Comparison of ENCODE assay signal across 12 mouse cellular contexts in the genomic region with DNA sequence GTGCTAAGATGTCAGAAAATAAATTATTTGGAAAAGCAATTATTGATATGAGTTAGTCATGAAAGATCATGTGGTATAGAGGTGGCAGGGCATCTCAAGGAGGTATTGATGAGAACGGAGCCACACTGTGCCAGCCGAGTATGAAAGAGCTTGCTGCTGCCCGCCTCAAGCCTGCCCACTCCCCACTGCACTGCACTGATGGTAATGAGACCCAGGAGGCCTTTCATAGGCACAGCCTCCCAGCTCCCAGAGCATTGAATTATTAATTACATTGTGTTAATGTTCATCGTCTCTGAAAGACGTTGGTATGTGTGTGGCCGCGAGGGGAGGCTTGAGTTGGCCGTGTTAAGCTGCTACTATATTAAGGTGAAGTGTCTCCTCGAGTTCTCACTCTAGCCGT. TPM values are rescaled to one million over a fixed set of nuclear protein-coding genes. Genes with fewer than 3 reads are reported as not detected.
A peak's percentile ranks its signal among the peaks of the same experiment; 100 is the strongest.
DNase-seq lines count a peak whose midpoint lies in the region; ATAC-seq and TF ChIP-seq lines count a peak whose summit lies in the region.
"Had no signal": no experiment of that assay in that cellular context is flagged by ENCODE, and none has a peak within 500 bp of the region (broad histone marks: within the 10 kb centered on the region; RNA-seq: fewer than 3 reads in every experiment).

No protein-coding gene starts in this region.

- no peaks in the 10 kb centered on the region for H3K36me3 ChIP-seq in intestine, embryonic 16.5 days (ENCODE audit: control insufficient read depth, insufficient read depth, low read length)
- no peaks in the 10 kb centered on the region for H3K36me3 ChIP-seq in intestine, postnatal 0 days (ENCODE audit: control insufficient read depth, insufficient read depth)
- H3K36me3 ChIP-seq in forebrain, embryonic 13.5 days (ENCODE audit: poor library complexity, severe bottlenecking): no peaks in the 10 kb centered on the region
- H3K36me3 ChIP-seq in hindbrain, embryonic 16.5 days (ENCODE audit: control insufficient read depth, insufficient read depth, low read length): no peaks in the 10 kb centered on the region
- no peaks in the 10 kb centered on the region for H3K36me3 ChIP-seq in neural tube, embryonic 15.5 days
- H3K36me3 ChIP-seq: kidney, embryonic 15.5 days had no signal

- no peak overlapping the region for H3K9ac ChIP-seq in intestine, embryonic 16.5 days (ENCODE audit: low read depth, low read length)
- no peak overlapping the region for H3K9ac ChIP-seq in intestine, postnatal 0 days (ENCODE audit: low read depth, low read length)
- no peak overlapping the region for H3K9ac ChIP-seq in forebrain, embryonic 13.5 days
- H3K9ac ChIP-seq in hindbrain, embryonic 16.5 days (ENCODE audit: low read depth, low read length): peak overlapping the region; percentile 2; the same call in 1 of the 2 replicates
- 0 out of 2 replicates have a peak overlapping the region, but pooled peaks have one; percentile 11 for H3K9ac ChIP-seq in neural tube, embryonic 15.5 days (replicated peaks)
- H3K9ac ChIP-seq: kidney, embryonic 15.5 days had no signal

- 63% methylated on average over 10 of the region's 10 CpGs for WGBS in intestine, embryonic 16.5 days
- 77% methylated on average over 10 of the region's 10 CpGs for WGBS in intestine, postnatal 0 days
- 25% methylated on average over 10 of the region's 10 CpGs for WGBS in forebrain, embryonic 13.5 days
- WGBS in hindbrain, embryonic 16.5 days: 27% methylated on average over 10 of the region's 10 CpGs
- WGBS in neural tube, embryonic 15.5 days: 21% methylated on average over 10 of the region's 10 CpGs

- no peaks in the 10 kb centered on the region for H3K27me3 ChIP-seq in intestine, embryonic 16.5 days (replicated peaks; ENCODE audit: control insufficient read depth, insufficient read depth, low read length)
- no peaks in the 10 kb centered on the region for H3K27me3 ChIP-seq in intestine, postnatal 0 days (replicated peaks; ENCODE audit: control insufficient read depth, insufficient read depth, low read length)
- H3K27me3 ChIP-seq in forebrain, embryonic 13.5 days: peaks cover 4% of the 10 kb centered on the region
- no peaks in the 10 kb centered on the region for H3K27me3 ChIP-seq in hindbrain, embryonic 16.5 days (replicated peaks; ENCODE audit: control insufficient read depth, insufficient read depth, low read length)
- H3K27me3 ChIP-seq in neural tube, embryonic 15.5 days (replicated peaks): no peaks in the 10 kb centered on the region
- H3K27me3 ChIP-seq: kidney, embryonic 15.5 days had no signal

- no peaks in the 10 kb centered on the region for H3K9me3 ChIP-seq in intestine, embryonic 16.5 days (ENCODE audit: control insufficient read depth, low read length)
- H3K9me3 ChIP-seq in intestine, postnatal 0 days (ENCODE audit: control insufficient read depth): no peaks in the 10 kb centered on the region
- H3K9me3 ChIP-seq in forebrain, embryonic 13.5 days (replicated peaks): no peaks in the 10 kb centered on the region
- H3K9me3 ChIP-seq in hindbrain, embryonic 16.5 days (ENCODE audit: control insufficient read depth, low read length): no peaks in the 10 kb centered on the region
- H3K9me3 ChIP-seq in neural tube, embryonic 15.5 days (replicated peaks): no peaks in the 10 kb centered on the region
- H3K9me3 ChIP-seq: kidney, embryonic 15.5 days had no signal

- intact Hi-C loops in left cerebral cortex, postnatal 36 days (cut with DNase I): no loop called here

- no peak for TF ChIP-seq CTCF in intestine, postnatal 0 days (IDR thresholded peaks at IDR 0.05; ENCODE audit: low read depth)

- H3K4me1 ChIP-seq in intestine, embryonic 16.5 days (ENCODE audit: control insufficient read depth, insufficient read depth, low read length): peaks cover 24% of the 10 kb centered on the region; the same call in 1 of the 2 replicates
- H3K4me1 ChIP-seq in intestine, postnatal 0 days (replicated peaks; ENCODE audit: control insufficient read depth, insufficient read depth, low read length): peaks cover 11% of the 10 kb centered on the region; the same call in 1 of the 2 replicates
- H3K4me1 ChIP-seq in forebrain, embryonic 13.5 days: peaks cover 39% of the 10 kb centered on the region
- H3K4me1 ChIP-seq in hindbrain, embryonic 16.5 days (ENCODE audit: control insufficient read depth, insufficient read depth, low read depth, low read length): peaks cover 17% of the 10 kb centered on the region
- peaks cover 35% of the 10 kb centered on the region for H3K4me1 ChIP-seq in neural tube, embryonic 15.5 days

- no peak for ATAC-seq in intestine, embryonic 16.5 days
- ATAC-seq in intestine, postnatal 0 days: no peak
- ATAC-seq in forebrain, embryonic 13.5 days: peak; percentile 80
- peak; percentile 74 for ATAC-seq in hindbrain, embryonic 16.5 days
- peak; percentile 73 for ATAC-seq in neural tube, embryonic 15.5 days (ENCODE audit: low FRiP score)

- H3K4me3 ChIP-seq in intestine, embryonic 16.5 days (ENCODE audit: low read length): no peak overlapping the region
- no peak overlapping the region for H3K4me3 ChIP-seq in intestine, postnatal 0 days (ENCODE audit: low read depth, low read length)
- H3K4me3 ChIP-seq in forebrain, embryonic 13.5 days: no peak overlapping the region
- H3K4me3 ChIP-seq in hindbrain, embryonic 16.5 days (ENCODE audit: low read length): no peak overlapping the region
- no peak overlapping the region for H3K4me3 ChIP-seq in neural tube, embryonic 15.5 days (replicated peaks)
- H3K4me3 ChIP-seq: kidney, embryonic 15.5 days; myocyte had no signal

- H3K27ac ChIP-seq in intestine, embryonic 16.5 days (ENCODE audit: low read length): peak overlapping the region; percentile 26; the same call in 1 of the 2 replicates
- H3K27ac ChIP-seq in intestine, postnatal 0 days (ENCODE audit: low read depth, low read length): no peak overlapping the region
- H3K27ac ChIP-seq in forebrain, embryonic 13.5 days: peak overlapping the region; percentile 25
- peak overlapping the region; percentile 55 for H3K27ac ChIP-seq in hindbrain, embryonic 16.5 days (ENCODE audit: low read depth, low read length)
- peak overlapping the region; percentile 72 for H3K27ac ChIP-seq in neural tube, embryonic 15.5 days (replicated peaks)
- H3K27ac ChIP-seq: kidney, embryonic 15.5 days had no signal

- no peak overlapping the region for H3K4me2 ChIP-seq in intestine, embryonic 16.5 days (ENCODE audit: low read depth, low read length)
- H3K4me2 ChIP-seq in intestine, postnatal 0 days (replicated peaks; ENCODE audit: low read depth): no peak overlapping the region
- H3K4me2 ChIP-seq in forebrain, embryonic 13.5 days: peak overlapping the region; percentile 25; the same call in 1 of the 2 replicates
- H3K4me2 ChIP-seq in hindbrain, embryonic 16.5 days (ENCODE audit: low read length): no peak overlapping the region
- no peak overlapping the region for H3K4me2 ChIP-seq in neural tube, embryonic 15.5 days
- H3K4me2 ChIP-seq: kidney, embryonic 15.5 days had no signal

- no peak for DNase-seq in right cerebral cortex, postnatal 4 days
- no peak for DNase-seq in left cerebral cortex, postnatal 36 days (ENCODE audit: low spot score in 2 of 2)
- DNase-seq: heart, postnatal 14 days; liver; thymus, postnatal 14 days had no signal

RNA-seq across cellular contexts. Expression of gene Lrrc4, which starts 33.6 kb away (rescaled TPM):
- polyA plus RNA-seq in intestine, embryonic 16.5 days (2015; fragmentation: Nextera tagmentation; extraction: Ambion mirVana): 0.65 and 0.77 TPM in 2 replicates
- polyA plus RNA-seq in intestine, postnatal 0 days (2015; fragmentation: Nextera tagmentation; extraction: Ambion mirVana): 2.8 and 3.2 TPM in 2 replicates
- 3.8 and 4.3 TPM in 2 replicates for polyA plus RNA-seq in forebrain, embryonic 13.5 days (2015; fragmentation: Nextera tagmentation; extraction: Ambion mirVana)
- 7.2 and 7.4 TPM in 2 replicates for polyA plus RNA-seq in hindbrain, embryonic 16.5 days (2015; fragmentation: Nextera tagmentation; extraction: Ambion mirVana)
- polyA plus RNA-seq in neural tube, embryonic 15.5 days (2015; fragmentation: Nextera tagmentation; extraction: Ambion mirVana): 7.2 and 8.5 TPM in 2 replicates
- total RNA-seq in left cerebral cortex, postnatal 36 days (2021): 100 to 1,000 TPM in 1 of 2 experiments, 10 to 100 TPM in 1; 95.8 to 105 TPM

Comparison
In these comparisons a context has a peak if more than half of its experiments do, and no peak if none do; other contexts are left out.
1. ATAC-seq: peak in forebrain, embryonic 13.5 days (single experiment), hindbrain, embryonic 16.5 days (single experiment) and neural tube, embryonic 15.5 days (single experiment); none in intestine, embryonic 16.5 days (single experiment) and intestine, postnatal 0 days (single experiment).
2. H3K9ac ChIP-seq: peak in hindbrain, embryonic 16.5 days (single experiment) and neural tube, embryonic 15.5 days (single experiment); none in intestine, embryonic 16.5 days (single experiment), intestine, postnatal 0 days (single experiment) and forebrain, embryonic 13.5 days (single experiment).